Mouse (Mus musculus) forebrain, embryonic 10.5 days (tissue): ENCODE measurements around the gene Cdk14. TPM values are rescaled to one million over a fixed set of nuclear protein-coding genes. Genes with fewer than 3 reads are reported as not detected.

Experiments used
- DNase-seq: peaks from one replicate; pipeline ENCODE4 v3.0.0-alpha.2; 2017; ENCODE audit warnings: low spot score; ENCODE audit errors: extremely low spot score
- H3K27ac ChIP-seq: fragments of 300-500 bp; sonication (generic); 2 replicates; pipeline ENCODE4 v1.5.1; 2016; ENCODE audit warnings: mild to moderate bottlenecking
- H3K27me3 ChIP-seq: fragments of 300-500 bp; sonication (generic); 2 replicates; pipeline ENCODE4 v1.6.1; 2016; ENCODE audit warnings: mild to moderate bottlenecking; ENCODE audit not compliant: poor library complexity, severe bottlenecking
- H3K36me3 ChIP-seq: fragments of 300-500 bp; sonication (generic); replicated peaks from 2 replicates; pipeline ENCODE4 v1.6.1; 2016; ENCODE audit warnings: mild to moderate bottlenecking, moderate library complexity
- H3K4me1 ChIP-seq: fragments of 300-500 bp; sonication (generic); 2 replicates; pipeline ENCODE4 v1.6.1; 2016
- H3K4me3 ChIP-seq: fragments of 300-500 bp; sonication (generic); 2 replicates; pipeline ENCODE4 v1.5.1; 2016; ENCODE audit warnings: mild to moderate bottlenecking, moderate library complexity
- H3K9me3 ChIP-seq: fragments of 300-500 bp; sonication (generic); 2 replicates; pipeline ENCODE4 v1.6.1; 2016; ENCODE audit warnings: mild to moderate bottlenecking, moderate library complexity
- WGBS: fragments of 180-500 bp; shearing (Covaris S2); methylation state at CpG from one replicate; pipeline ENCODE4 v1.1.7; 2016; 5-methylcytosine and 5-hydroxymethylcytosine counted together
- polyA plus RNA-seq: library from polyadenylated mRNA; unstranded; fragments of >200 nt; fragmentation: Nextera tagmentation; extraction: Ambion mirVana; gene quantifications from 2 replicates; pipeline ENCODE4 v1.2.1, GENCODE M21; 2016

Cdk14 gene
- polyA plus RNA-seq, 1 experiment from 2014 or later, result 9.5 TPM

- Histone ChIP-seq H3K4me1 (peaks cover 32% of the 10 kb centered on the region), H3K4me3 (peak overlapping the region; percentile 16; the same call in 1 of the 2 replicates), H3K36me3 (no peaks in the 10 kb centered on the region), H3K27me3 (no peaks in the 10 kb centered on the region), H3K9me3 (no peaks in the 10 kb centered on the region), H3K27ac (peak overlapping the region; percentile 80)
- 30% methylated on average over 13 of the region's 13 CpGs for WGBS
- peak; percentile 39 for DNase-seq
These were observed 607.9 kb downstream of the Cdk14 start for GRCm38 (mm10) chr5:4812036-4812729.

DNA sequence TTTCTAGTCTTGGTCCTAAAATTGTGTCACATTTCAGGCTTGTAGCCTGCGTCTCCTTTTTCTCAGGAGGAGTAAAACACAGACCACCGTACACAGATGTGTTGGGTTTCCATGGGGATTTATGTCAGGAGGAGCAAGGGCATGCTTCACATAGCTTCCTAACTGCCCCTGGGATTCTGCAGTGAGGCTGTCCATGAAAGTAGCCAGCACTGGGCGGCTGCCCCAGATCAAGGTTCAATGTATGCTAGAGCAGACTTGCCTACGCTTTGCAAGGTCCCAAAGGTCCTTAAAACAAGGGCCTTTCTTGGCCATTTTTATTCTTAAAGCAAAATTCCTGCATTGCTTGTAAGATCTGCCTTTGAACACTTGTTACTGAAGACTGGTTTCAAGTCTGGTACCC, 614.9 kb downstream of the Cdk14 start:
- no peaks in the 10 kb centered on the region for H3K9me3 ChIP-seq
- no peaks in the 10 kb centered on the region for H3K36me3 ChIP-seq
- no peaks in the 10 kb centered on the region for H3K27me3 ChIP-seq
- H3K27ac ChIP-seq, result peak overlapping the region; percentile 5; the same call in 1 of the 2 replicates
- DNase-seq, result no peak
- WGBS, result 61% methylated on average over 4 of the region's 4 CpGs
- H3K4me3 ChIP-seq, result no peak overlapping the region
- peaks cover 52% of the 10 kb centered on the region for H3K4me1 ChIP-seq

DNA sequence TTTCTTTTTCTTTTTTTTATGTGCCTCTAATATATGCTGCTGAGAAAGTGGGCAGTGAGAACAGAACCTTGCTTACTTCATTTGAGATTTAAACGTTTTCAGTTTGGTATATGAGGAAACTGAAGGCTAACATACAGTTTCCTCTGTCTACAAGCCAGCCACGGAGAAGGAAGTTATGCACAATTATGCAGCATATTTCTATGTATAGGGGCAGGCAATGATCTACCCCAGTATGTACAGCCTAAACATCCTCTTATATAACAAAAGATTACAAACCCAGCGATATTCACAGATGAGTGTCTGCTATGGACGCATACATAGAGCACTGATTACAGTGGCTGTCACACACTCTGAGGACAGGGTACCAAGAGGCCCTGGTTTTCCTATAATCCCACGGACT, 616.4 kb downstream of the Cdk14 start:
- WGBS, result 87% methylated on average over 5 of the region's 5 CpGs
- peaks cover 44% of the 10 kb centered on the region for H3K4me1 ChIP-seq
- no peaks in the 10 kb centered on the region for H3K9me3 ChIP-seq
- no peaks in the 10 kb centered on the region for H3K36me3 ChIP-seq
- no peaks in the 10 kb centered on the region for H3K27me3 ChIP-seq
- H3K27ac ChIP-seq, result no peak overlapping the region
- H3K4me3 ChIP-seq, result no peak overlapping the region
- DNase-seq, result no peak

DNA sequence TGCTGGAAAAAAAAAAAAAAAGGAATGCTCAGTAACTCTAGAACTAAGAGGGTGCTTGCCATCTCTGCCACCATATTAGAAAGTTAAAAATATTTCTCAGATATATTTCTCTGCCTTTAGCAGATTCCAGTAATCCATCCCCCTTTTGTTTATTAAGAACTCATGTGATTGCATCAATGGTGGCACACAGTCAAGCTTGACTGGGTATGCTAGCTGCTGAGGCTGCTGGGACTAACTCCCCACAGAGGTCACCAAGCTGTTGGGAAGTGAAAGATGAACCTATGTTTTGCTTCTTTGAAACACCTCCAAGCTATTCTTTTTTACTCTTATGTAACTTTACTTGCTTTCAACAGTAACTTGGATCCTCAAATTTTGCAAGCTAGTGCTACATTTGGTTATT, 618.1 kb downstream of the Cdk14 start:
- H3K27me3 ChIP-seq, result no peaks in the 10 kb centered on the region
- H3K36me3 ChIP-seq, result no peaks in the 10 kb centered on the region
- no peaks in the 10 kb centered on the region; the same call in 1 of the 2 replicates for H3K9me3 ChIP-seq
- H3K4me1 ChIP-seq, result peaks cover 44% of the 10 kb centered on the region
- no peak overlapping the region for H3K27ac ChIP-seq
- no peak overlapping the region for H3K4me3 ChIP-seq
- DNase-seq, result no peak

DNA sequence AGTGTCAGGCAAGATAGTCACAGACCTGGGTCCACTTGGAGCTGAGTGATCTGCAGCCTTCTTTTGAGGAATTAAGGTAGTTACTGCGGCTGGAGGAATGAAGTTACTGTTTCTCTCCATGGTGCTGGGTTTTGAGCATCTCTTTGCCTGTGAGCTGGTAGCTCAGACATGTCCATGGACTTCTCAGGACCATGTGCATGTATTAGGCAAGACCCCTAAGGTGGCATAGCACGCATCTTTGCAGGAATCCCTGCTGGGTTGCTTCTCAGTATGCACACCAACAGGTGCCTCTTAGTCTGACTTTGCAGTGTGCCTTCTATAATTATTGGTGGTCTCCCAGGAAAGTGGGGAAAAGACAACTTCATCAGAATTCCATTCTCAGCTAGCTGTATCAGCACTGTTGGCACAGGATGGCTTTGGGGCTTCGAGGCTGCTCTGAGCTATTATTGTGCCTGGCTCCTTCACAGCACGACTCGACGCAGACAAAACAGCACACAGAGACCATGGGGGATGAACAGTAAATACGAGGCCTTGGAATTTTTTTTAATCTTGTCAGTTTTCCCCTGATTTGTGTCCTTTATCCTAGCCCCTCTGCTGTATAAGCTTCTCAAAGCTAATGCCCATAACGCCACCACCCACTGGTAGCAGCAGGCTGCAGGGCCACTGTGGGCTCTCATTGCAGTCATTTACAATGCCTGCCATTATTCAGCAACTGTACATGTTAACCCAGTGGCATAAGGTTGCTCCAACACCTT, 618.8 kb downstream of the Cdk14 start:
- no peaks in the 10 kb centered on the region for H3K27me3 ChIP-seq
- DNase-seq, result no peak
- H3K27ac ChIP-seq, result no peak overlapping the region

DNA sequence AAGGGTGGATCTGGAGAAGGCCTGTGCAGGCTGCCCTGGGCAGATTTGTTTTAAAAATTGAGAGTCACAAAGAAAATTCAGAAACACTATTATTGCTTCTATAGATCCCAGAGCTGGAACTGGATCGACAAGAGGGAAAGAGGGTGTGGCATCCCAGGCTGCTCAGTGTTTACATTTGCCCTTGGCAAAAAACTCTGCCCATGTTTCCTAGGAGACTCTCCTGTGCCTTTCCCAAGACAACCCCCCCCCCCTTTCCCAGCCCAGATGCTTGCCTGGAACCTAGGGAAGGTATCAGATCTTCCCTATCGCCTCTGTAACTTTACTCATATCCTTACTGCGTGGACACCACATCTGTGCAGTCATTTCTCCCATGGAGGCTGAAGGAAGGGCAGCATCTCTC, 628.9 kb downstream of the Cdk14 start:
- no peak for DNase-seq
- Histone ChIP-seq H3K27ac (no peak overlapping the region), H3K36me3 (no peaks in the 10 kb centered on the region), H3K4me1 (no peaks in the 10 kb centered on the region), H3K9me3 (no peaks in the 10 kb centered on the region), H3K27me3 (no peaks in the 10 kb centered on the region), H3K4me3 (no peak overlapping the region)
- 81% methylated on average over 3 of the region's 3 CpGs for WGBS

More for the DNA sequence above, 618.8 kb downstream of the Cdk14 start:
- H3K9me3 ChIP-seq, result no peaks in the 10 kb centered on the region; the same call in 1 of the 2 replicates
- H3K36me3 ChIP-seq, result no peaks in the 10 kb centered on the region
- no peak overlapping the region for H3K4me3 ChIP-seq
- 49% methylated on average over 8 of the region's 8 CpGs for WGBS
- H3K4me1 ChIP-seq, result peaks cover 42% of the 10 kb centered on the region

DNA sequence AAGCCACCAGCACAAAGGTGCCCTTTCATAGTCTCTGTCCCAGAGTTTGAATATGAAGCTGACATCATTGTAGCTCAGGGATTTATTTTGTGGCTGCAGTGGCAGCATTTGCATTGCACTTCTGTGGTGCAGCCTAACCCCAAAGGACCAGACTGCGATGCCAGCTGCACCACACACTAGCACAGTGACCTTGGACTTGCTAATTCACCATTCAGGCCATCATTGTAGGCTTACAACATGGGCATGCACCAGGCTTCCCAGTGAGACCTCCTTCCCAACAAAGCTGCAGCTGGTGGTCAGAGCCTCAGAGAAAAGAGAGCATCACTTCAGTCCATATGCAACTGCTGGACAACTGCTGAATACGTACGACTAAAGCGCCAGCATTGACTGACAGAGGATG, 629.8 kb downstream of the Cdk14 start:
- Histone ChIP-seq H3K27me3 (no peaks in the 10 kb centered on the region), H3K4me3 (no peak overlapping the region), H3K9me3 (no peaks in the 10 kb centered on the region), H3K4me1 (no peaks in the 10 kb centered on the region), H3K27ac (no peak overlapping the region), H3K36me3 (no peaks in the 10 kb centered on the region)
- 96% methylated on average over 4 of the region's 4 CpGs for WGBS
- no peak for DNase-seq

DNA sequence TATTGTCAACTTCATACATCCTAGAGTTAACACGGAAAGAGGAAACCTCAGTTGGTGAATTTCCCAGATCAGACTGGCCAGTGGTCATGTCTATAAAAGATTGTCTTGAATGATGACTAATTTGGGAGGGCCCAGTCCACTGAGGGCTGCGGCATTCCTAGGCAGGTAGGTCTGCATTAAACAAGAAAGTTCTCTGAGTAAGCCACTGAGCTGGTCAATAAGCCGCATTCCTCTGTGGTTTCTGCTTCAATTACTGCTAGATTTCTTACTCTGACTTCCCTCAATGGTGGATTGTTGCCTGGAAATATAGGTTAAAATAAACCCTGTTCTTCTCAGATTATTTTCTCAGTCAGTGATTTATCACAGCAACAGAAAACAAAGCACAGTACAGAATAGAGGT, 631.6 kb downstream of the Cdk14 start:
- no peaks in the 10 kb centered on the region for H3K9me3 ChIP-seq
- DNase-seq, result no peak
- H3K27ac ChIP-seq, result no peak overlapping the region
- WGBS, result 90% methylated on average over 3 of the region's 3 CpGs
- no peak overlapping the region for H3K4me3 ChIP-seq
- no peaks in the 10 kb centered on the region for H3K4me1 ChIP-seq
- H3K27me3 ChIP-seq, result no peaks in the 10 kb centered on the region
- no peaks in the 10 kb centered on the region for H3K36me3 ChIP-seq

GRCm38 (mm10) chr5:4786816-4787215, 633.3 kb downstream of the Cdk14 start:
- no peaks in the 10 kb centered on the region for H3K36me3 ChIP-seq
- no peak overlapping the region for H3K27ac ChIP-seq
- H3K27me3 ChIP-seq, result no peaks in the 10 kb centered on the region
- no peak overlapping the region for H3K4me3 ChIP-seq
- no peak for DNase-seq
- H3K4me1 ChIP-seq, result 0 out of 2 replicates have a peak, but pooled peaks cover 3% of the 10 kb centered on the region
- no peaks in the 10 kb centered on the region for H3K9me3 ChIP-seq
- 89% methylated on average over 3 of the region's 3 CpGs for WGBS

GRCm38 (mm10) chr5:4778274-4778673, 641.8 kb downstream of the Cdk14 start:
- no peaks in the 10 kb centered on the region for H3K27me3 ChIP-seq
- H3K4me1 ChIP-seq, result peaks cover 12% of the 10 kb centered on the region
- H3K4me3 ChIP-seq, result no peak overlapping the region
- H3K9me3 ChIP-seq, result no peaks in the 10 kb centered on the region
- DNase-seq, result no peak
- H3K36me3 ChIP-seq, result no peaks in the 10 kb centered on the region
- H3K27ac ChIP-seq, result no peak overlapping the region
- WGBS, result 94% methylated on average over 3 of the region's 3 CpGs

DNA sequence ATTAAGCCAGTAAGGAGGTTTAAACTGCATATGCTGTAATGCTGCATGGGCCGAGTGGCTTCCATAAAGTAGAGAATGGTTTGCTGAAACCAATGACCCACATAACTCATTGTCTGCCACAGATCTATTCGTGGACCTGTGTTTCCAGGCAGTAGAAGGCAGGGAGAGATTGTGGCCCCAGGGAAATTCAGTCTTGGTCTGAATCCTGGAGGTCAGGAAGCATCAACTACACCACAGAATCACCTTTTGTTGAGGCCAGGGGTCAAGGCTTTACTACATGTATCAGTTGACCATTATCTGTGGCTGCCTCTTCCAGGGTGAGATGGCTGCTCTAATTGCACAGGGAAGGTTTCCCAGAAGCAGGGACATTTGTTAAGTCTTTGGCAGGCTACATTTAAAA, 643.6 kb downstream of the Cdk14 start:
- WGBS, result 75% methylated on average over 2 of the region's 2 CpGs
- no peaks in the 10 kb centered on the region for H3K9me3 ChIP-seq
- H3K27ac ChIP-seq, result no peak overlapping the region
- no peaks in the 10 kb centered on the region for H3K27me3 ChIP-seq
- no peaks in the 10 kb centered on the region for H3K36me3 ChIP-seq
- no peak for DNase-seq
- H3K4me1 ChIP-seq, result peaks cover 17% of the 10 kb centered on the region
- H3K4me3 ChIP-seq, result no peak overlapping the region

- Histone ChIP-seq H3K27ac (peak overlapping the region; percentile 64), H3K27me3 (no peaks in the 10 kb centered on the region), H3K4me3 (no peak overlapping the region), H3K9me3 (no peaks in the 10 kb centered on the region), H3K4me1 (peaks cover 17% of the 10 kb centered on the region), H3K36me3 (no peaks in the 10 kb centered on the region)
- 34% methylated on average over 9 of the region's 9 CpGs for WGBS
- no peak for DNase-seq
These were observed 646.9 kb downstream of the Cdk14 start for GRCm38 (mm10) chr5:4773090-4773772.

GRCm38 (mm10) chr5:4770609-4771008, 649.5 kb downstream of the Cdk14 start:
- DNase-seq, result no peak
- WGBS, result 71% methylated on average over 1 of the region's 1 CpGs
- no peaks in the 10 kb centered on the region for H3K27me3 ChIP-seq

More at GRCm38 (mm10) chr5:4770609-4771008, 649.5 kb downstream of the Cdk14 start:
- Histone ChIP-seq H3K4me3 (no peak overlapping the region), H3K4me1 (peaks cover 17% of the 10 kb centered on the region), H3K36me3 (no peaks in the 10 kb centered on the region), H3K27ac (no peak overlapping the region), H3K9me3 (no peaks in the 10 kb centered on the region)
